Mouse (Mus musculus) erythroblast, embryonic 14.5 days (primary cell): ENCODE results near the gene Pparg. TPM values are rescaled to one million over a fixed set of nuclear protein-coding genes. Genes with fewer than 3 reads are reported as not detected.

Experiments used
- H3K27me3 ChIP-seq: 2 replicates; pipeline ENCODE4 v1.6.1; 2012; ENCODE audit warnings: inconsistent platforms; ENCODE audit not compliant: control insufficient read depth
- H3K36me3 ChIP-seq: 2 replicates; pipeline ENCODE4 v1.6.1; 2012; ENCODE audit warnings: mild to moderate bottlenecking, inconsistent platforms; ENCODE audit not compliant: control insufficient read depth
- H3K4me1 ChIP-seq: 2 replicates; pipeline ENCODE4 v1.6.1; 2012; ENCODE audit warnings: inconsistent platforms; ENCODE audit not compliant: control insufficient read depth
- H3K4me3 ChIP-seq: replicated peaks from 2 replicates; pipeline ENCODE3; 2012; ENCODE audit warnings: moderate library complexity, mild to moderate bottlenecking, inconsistent platforms
- H3K9me3 ChIP-seq: 2 replicates; pipeline ENCODE4 v1.6.1; 2012; ENCODE audit warnings: low read length, inconsistent platforms, mixed read lengths; ENCODE audit not compliant: control insufficient read depth
- GATA1 ChIP-seq: IDR thresholded peaks from 2 replicates; pipeline ENCODE4 v1.6.1; 2012; ENCODE audit warnings: low read length, inconsistent platforms, mixed read lengths
- TAL1 ChIP-seq: IDR thresholded peaks from 3 replicates; pipeline ENCODE4 v1.6.1; 2012; ENCODE audit warnings: low read length, inconsistent platforms, mixed read lengths
- polyA plus RNA-seq: library from polyadenylated mRNA; stranded (reverse); fragments of >175 nt; gene quantifications from 2 replicates; pipeline ENCODE4 v1.2.3, GENCODE M21; 2012

Pparg gene
- polyA plus RNA-seq, 1 experiment = not detected

GRCm38 (mm10) chr6:115321883-115322351 is 38.8 kb upstream of the Pparg start:
- H3K9me3 ChIP-seq = no peaks in the 10 kb centered on the region
- TF ChIP-seq TAL1 (no peak), GATA1 (no peak)
- no peaks in the 10 kb centered on the region for H3K36me3 ChIP-seq
- no peaks in the 10 kb centered on the region for H3K27me3 ChIP-seq
- no peak overlapping the region for H3K4me3 ChIP-seq
- H3K4me1 ChIP-seq = no peaks in the 10 kb centered on the region

- TF ChIP-seq GATA1 (no peak), TAL1 (no peak)
- no peaks in the 10 kb centered on the region for H3K9me3 ChIP-seq
Measured at GRCm38 (mm10) chr6:115322956-115323355, 37.8 kb upstream of the Pparg start.

GRCm38 (mm10) chr6:115330964-115331363 is 29.8 kb upstream of the Pparg start:
- H3K4me1 ChIP-seq = no peaks in the 10 kb centered on the region
- TF ChIP-seq TAL1 (no peak), GATA1 (no peak)
- H3K9me3 ChIP-seq = no peaks in the 10 kb centered on the region
- H3K27me3 ChIP-seq = no peaks in the 10 kb centered on the region
- H3K4me3 ChIP-seq = no peak overlapping the region
- no peaks in the 10 kb centered on the region for H3K36me3 ChIP-seq

More at GRCm38 (mm10) chr6:115322956-115323355, 37.8 kb upstream of the Pparg start:
- Histone ChIP-seq H3K4me3 (no peak overlapping the region), H3K4me1 (no peaks in the 10 kb centered on the region), H3K36me3 (no peaks in the 10 kb centered on the region), H3K27me3 (no peaks in the 10 kb centered on the region)

- Histone ChIP-seq H3K4me3 (no peak overlapping the region), H3K4me1 (no peaks in the 10 kb centered on the region)
- TF ChIP-seq GATA1 (no peak), TAL1 (no peak)
Measured at GRCm38 (mm10) chr6:115333099-115333694, 27.6 kb upstream of the Pparg start.

GRCm38 (mm10) chr6:115335536-115335935 is 25.2 kb upstream of the Pparg start:
- Histone ChIP-seq H3K36me3 (no peaks in the 10 kb centered on the region), H3K4me3 (no peak overlapping the region), H3K9me3 (no peaks in the 10 kb centered on the region), H3K27me3 (no peaks in the 10 kb centered on the region), H3K4me1 (no peaks in the 10 kb centered on the region)
- TF ChIP-seq TAL1 = no peak
- no peak for TF ChIP-seq GATA1

More at GRCm38 (mm10) chr6:115333099-115333694, 27.6 kb upstream of the Pparg start:
- Histone ChIP-seq H3K9me3 (no peaks in the 10 kb centered on the region), H3K36me3 (no peaks in the 10 kb centered on the region), H3K27me3 (no peaks in the 10 kb centered on the region)

- Histone ChIP-seq H3K4me3 (no peak overlapping the region), H3K4me1 (peaks cover 6% of the 10 kb centered on the region), H3K9me3 (no peaks in the 10 kb centered on the region), H3K36me3 (no peaks in the 10 kb centered on the region), H3K27me3 (no peaks in the 10 kb centered on the region)
- TF ChIP-seq GATA1 (no peak), TAL1 (no peak)
Measured at GRCm38 (mm10) chr6:115340084-115340483, 20.7 kb upstream of the Pparg start.

GRCm38 (mm10) chr6:115343096-115343495 is 17.7 kb upstream of the Pparg start:
- H3K27me3 ChIP-seq = no peaks in the 10 kb centered on the region
- TF ChIP-seq GATA1 (no peak), TAL1 (no peak)
- no peaks in the 10 kb centered on the region for H3K9me3 ChIP-seq
- H3K36me3 ChIP-seq = no peaks in the 10 kb centered on the region
- peaks cover 6% of the 10 kb centered on the region for H3K4me1 ChIP-seq
- no peak overlapping the region for H3K4me3 ChIP-seq

- Histone ChIP-seq H3K36me3 (no peaks in the 10 kb centered on the region), H3K4me3 (no peak overlapping the region), H3K4me1 (peaks cover 6% of the 10 kb centered on the region), H3K27me3 (no peaks in the 10 kb centered on the region), H3K9me3 (no peaks in the 10 kb centered on the region)
- no peak for TF ChIP-seq GATA1
Measured at GRCm38 (mm10) chr6:115343570-115343969, 17.2 kb upstream of the Pparg start.

- no peaks in the 10 kb centered on the region for H3K36me3 ChIP-seq
- no peaks in the 10 kb centered on the region for H3K9me3 ChIP-seq
- no peaks in the 10 kb centered on the region for H3K27me3 ChIP-seq
- no peak overlapping the region for H3K4me3 ChIP-seq
- peaks cover 6% of the 10 kb centered on the region for H3K4me1 ChIP-seq
- TF ChIP-seq TAL1 (no peak), GATA1 (no peak)
Measured at GRCm38 (mm10) chr6:115344101-115344500, 16.6 kb upstream of the Pparg start.

- Histone ChIP-seq H3K4me3 (no peak overlapping the region), H3K27me3 (no peaks in the 10 kb centered on the region), H3K9me3 (no peaks in the 10 kb centered on the region), H3K36me3 (no peaks in the 10 kb centered on the region), H3K4me1 (peaks cover 6% of the 10 kb centered on the region)
- TF ChIP-seq TAL1 = no peak
- TF ChIP-seq GATA1 = no peak
Measured at GRCm38 (mm10) chr6:115344513-115344912, 16.2 kb upstream of the Pparg start.
